Mouse (Mus musculus): ENCODE results near the gene Umad1. TPM values are rescaled to one million over a fixed set of nuclear protein-coding genes. Genes with fewer than 3 reads are reported as not detected.
A peak's percentile ranks its signal among the peaks of the same experiment; 100 is the strongest.

The Umad1 gene
- polyA plus RNA-seq, 1 experiment from 2014 or later, result 18.0 TPM

GRCm38 (mm10) chr6:8352533-8353168, 93.6 kb downstream of the Umad1 start:
- H3K4me1 ChIP-seq (ENCODE audit: control insufficient read depth, insufficient read depth, low read length), result no peaks in the 10 kb centered on the region
- DNase-seq (ENCODE audit: low spot score) (no peak), ATAC-seq (ENCODE audit: insufficient number of reproducible peaks, low FRiP score, low TSS enrichment, low read depth) (no peak)
- no peaks in the 10 kb centered on the region for H3K9me3 ChIP-seq (ENCODE audit: control insufficient read depth, low read length)
- H3K4me2 ChIP-seq (ENCODE audit: low read depth, severe bottlenecking), result no peak overlapping the region
- H3K36me3 ChIP-seq (ENCODE audit: control insufficient read depth, insufficient read depth, low read length), result no peaks in the 10 kb centered on the region
- H3K27me3 ChIP-seq (ENCODE audit: control insufficient read depth, insufficient read depth, low read length), result no peaks in the 10 kb centered on the region
- 54% methylated on average over 12 of the region's 12 CpGs for WGBS
- no peak overlapping the region for H3K9ac ChIP-seq (ENCODE audit: low read length)
- H3K27ac ChIP-seq (replicated peaks; ENCODE audit: low read depth, low read length), result 0 out of 2 replicates have a peak overlapping the region, but pooled peaks have one; percentile 8
- no peak overlapping the region for H3K4me3 ChIP-seq (ENCODE audit: low read depth, low read length)

GRCm38 (mm10) chr6:8353461-8353860, 94.4 kb downstream of the Umad1 start:
- Histone ChIP-seq H3K9me3 (ENCODE audit: control insufficient read depth, low read length) (no peaks in the 10 kb centered on the region), H3K27ac (replicated peaks; ENCODE audit: low read depth, low read length) (0 out of 2 replicates have a peak overlapping the region, but pooled peaks have one; percentile 8), H3K4me3 (ENCODE audit: low read depth, low read length) (no peak overlapping the region), H3K9ac (ENCODE audit: low read length) (no peak overlapping the region), H3K4me1 (ENCODE audit: control insufficient read depth, insufficient read depth, low read length) (no peaks in the 10 kb centered on the region), H3K27me3 (ENCODE audit: control insufficient read depth, insufficient read depth, low read length) (no peaks in the 10 kb centered on the region), H3K4me2 (ENCODE audit: low read depth, severe bottlenecking) (no peak overlapping the region), H3K36me3 (ENCODE audit: control insufficient read depth, insufficient read depth, low read length) (no peaks in the 10 kb centered on the region)
- ATAC-seq (ENCODE audit: insufficient number of reproducible peaks, low FRiP score, low TSS enrichment, low read depth) (no peak), DNase-seq (ENCODE audit: low spot score) (no peak)
- 85% methylated on average over 4 of the region's 4 CpGs for WGBS

DNA sequence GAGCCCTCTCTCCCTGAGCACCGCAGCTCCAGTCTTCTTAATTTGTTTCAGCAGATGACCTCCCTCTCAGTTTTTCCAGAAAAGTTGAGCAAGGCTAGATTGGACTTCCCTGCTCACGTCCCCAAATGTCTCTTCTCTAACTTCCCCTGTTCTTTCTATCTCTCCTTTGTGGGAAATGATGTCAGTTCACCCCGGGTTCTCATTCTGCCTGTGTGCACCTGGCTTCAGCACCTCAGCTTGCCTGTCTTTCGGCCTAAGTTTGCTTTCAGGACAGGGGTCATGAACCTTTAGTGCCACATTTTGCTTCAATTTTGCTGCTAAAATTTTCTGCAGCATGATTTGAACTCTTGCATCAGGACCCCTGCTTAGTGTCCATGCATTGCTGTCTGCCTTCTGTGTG, 95.8 kb downstream of the Umad1 start:
- H3K4me1 ChIP-seq (ENCODE audit: control insufficient read depth, insufficient read depth, low read length), result no peaks in the 10 kb centered on the region
- no peak overlapping the region for H3K27ac ChIP-seq (replicated peaks; ENCODE audit: low read depth, low read length)
- no peak for ATAC-seq (ENCODE audit: insufficient number of reproducible peaks, low FRiP score, low TSS enrichment, low read depth)
- H3K4me3 ChIP-seq (ENCODE audit: low read depth, low read length), result no peak overlapping the region
- no peak overlapping the region for H3K9ac ChIP-seq (ENCODE audit: low read length)
- H3K27me3 ChIP-seq (ENCODE audit: control insufficient read depth, insufficient read depth, low read length), result no peaks in the 10 kb centered on the region
- WGBS, result 88% methylated on average over 4 of the region's 4 CpGs
- no peak overlapping the region for H3K4me2 ChIP-seq (ENCODE audit: low read depth, severe bottlenecking)
- H3K9me3 ChIP-seq (ENCODE audit: control insufficient read depth, low read length), result no peaks in the 10 kb centered on the region
- no peaks in the 10 kb centered on the region for H3K36me3 ChIP-seq (ENCODE audit: control insufficient read depth, insufficient read depth, low read length)
- no peak for DNase-seq (ENCODE audit: low spot score)

GRCm38 (mm10) chr6:8358232-8358631, 99.1 kb downstream of the Umad1 start:
- Histone ChIP-seq H3K27me3 (ENCODE audit: control insufficient read depth, insufficient read depth, low read length) (no peaks in the 10 kb centered on the region), H3K4me3 (ENCODE audit: low read depth, low read length) (no peak overlapping the region), H3K36me3 (ENCODE audit: control insufficient read depth, insufficient read depth, low read length) (no peaks in the 10 kb centered on the region), H3K9me3 (ENCODE audit: control insufficient read depth, low read length) (no peaks in the 10 kb centered on the region), H3K27ac (replicated peaks; ENCODE audit: low read depth, low read length) (no peak overlapping the region), H3K4me1 (ENCODE audit: control insufficient read depth, insufficient read depth, low read length) (no peaks in the 10 kb centered on the region), H3K4me2 (ENCODE audit: low read depth, severe bottlenecking) (no peak overlapping the region), H3K9ac (ENCODE audit: low read length) (no peak overlapping the region)
- WGBS, result 90% methylated on average over 2 of the region's 2 CpGs
- DNase-seq (ENCODE audit: low spot score), result no peak
- no peak for ATAC-seq (ENCODE audit: insufficient number of reproducible peaks, low FRiP score, low TSS enrichment, low read depth)

- Histone ChIP-seq H3K4me2 (ENCODE audit: low read depth, severe bottlenecking) (no peak overlapping the region), H3K9ac (ENCODE audit: low read length) (no peak overlapping the region), H3K4me1 (ENCODE audit: control insufficient read depth, insufficient read depth, low read length) (no peaks in the 10 kb centered on the region), H3K36me3 (ENCODE audit: control insufficient read depth, insufficient read depth, low read length) (no peaks in the 10 kb centered on the region), H3K27ac (replicated peaks; ENCODE audit: low read depth, low read length) (no peak overlapping the region), H3K4me3 (ENCODE audit: low read depth, low read length) (no peak overlapping the region), H3K27me3 (ENCODE audit: control insufficient read depth, insufficient read depth, low read length) (no peaks in the 10 kb centered on the region), H3K9me3 (ENCODE audit: control insufficient read depth, low read length) (no peaks in the 10 kb centered on the region)
- ATAC-seq (ENCODE audit: insufficient number of reproducible peaks, low FRiP score, low TSS enrichment, low read depth), result no peak
- 77% methylated on average over 2 of the region's 2 CpGs for WGBS
- no peak for DNase-seq (ENCODE audit: low spot score)
Measured at GRCm38 (mm10) chr6:8358782-8359181, 99.7 kb downstream of the Umad1 start.

DNA sequence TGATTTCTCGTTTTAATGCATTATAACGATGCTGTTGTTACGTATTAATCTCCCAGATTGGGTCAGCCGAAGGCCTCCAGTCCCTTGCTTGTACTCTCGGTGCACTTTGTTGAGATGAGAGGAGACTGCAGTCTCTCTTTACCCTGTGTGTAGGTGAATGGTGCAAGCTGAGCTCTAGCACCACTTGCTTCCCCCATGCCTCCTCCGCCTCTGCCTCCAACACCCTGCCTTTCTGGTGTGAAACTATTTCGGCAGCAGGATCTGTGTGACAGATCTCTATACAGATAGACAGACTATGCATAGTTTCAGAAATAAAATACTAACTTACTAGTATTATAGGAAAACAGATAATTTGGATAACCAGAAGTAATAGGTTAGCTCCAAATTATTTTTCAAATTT, 101.7 kb downstream of the Umad1 start:
- no peak for ATAC-seq (ENCODE audit: insufficient number of reproducible peaks, low FRiP score, low TSS enrichment, low read depth)
- H3K27ac ChIP-seq (replicated peaks; ENCODE audit: low read depth, low read length), result no peak overlapping the region
- 87% methylated on average over 7 of the region's 7 CpGs for WGBS
- H3K4me1 ChIP-seq (ENCODE audit: control insufficient read depth, insufficient read depth, low read length), result no peaks in the 10 kb centered on the region
- no peak overlapping the region for H3K4me2 ChIP-seq (ENCODE audit: low read depth, severe bottlenecking)
- no peaks in the 10 kb centered on the region for H3K27me3 ChIP-seq (ENCODE audit: control insufficient read depth, insufficient read depth, low read length)
- no peaks in the 10 kb centered on the region for H3K9me3 ChIP-seq (ENCODE audit: control insufficient read depth, low read length)
- no peaks in the 10 kb centered on the region for H3K36me3 ChIP-seq (ENCODE audit: control insufficient read depth, insufficient read depth, low read length)
- H3K9ac ChIP-seq (ENCODE audit: low read length), result no peak overlapping the region
- no peak for DNase-seq (ENCODE audit: low spot score)
- H3K4me3 ChIP-seq (ENCODE audit: low read depth, low read length), result no peak overlapping the region

GRCm38 (mm10) chr6:8364033-8364756, 105.1 kb downstream of the Umad1 start:
- no peak for ATAC-seq (ENCODE audit: insufficient number of reproducible peaks, low FRiP score, low TSS enrichment, low read depth)
- WGBS, result 81% methylated on average over 12 of the region's 12 CpGs
- H3K9me3 ChIP-seq (ENCODE audit: control insufficient read depth, low read length), result no peaks in the 10 kb centered on the region

DNA sequence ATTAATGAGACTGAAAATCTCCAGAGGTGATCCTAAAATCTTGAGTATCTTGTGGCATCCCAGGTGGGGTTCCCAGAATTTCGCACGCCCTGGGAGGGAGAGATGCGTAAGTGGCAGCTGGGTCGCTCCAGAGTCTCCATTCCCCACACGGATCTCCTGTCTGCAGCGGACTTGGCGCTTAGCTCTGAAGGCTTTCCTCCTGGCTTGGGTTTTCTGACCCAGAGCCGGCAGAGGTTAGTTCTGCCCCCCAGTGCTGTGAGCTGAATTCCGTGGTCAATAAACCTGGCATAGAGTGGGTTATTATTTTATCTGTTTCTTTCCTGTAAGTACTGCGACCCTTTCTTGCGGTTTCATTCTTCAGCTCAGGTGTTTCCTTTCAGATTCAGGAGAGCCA, 105.7 kb downstream of the Umad1 start:
- no peaks in the 10 kb centered on the region for H3K9me3 ChIP-seq (ENCODE audit: control insufficient read depth, low read length)

More at GRCm38 (mm10) chr6:8364033-8364756, 105.1 kb downstream of the Umad1 start:
- H3K4me2 ChIP-seq (ENCODE audit: low read depth, severe bottlenecking), result no peak overlapping the region
- no peaks in the 10 kb centered on the region for H3K4me1 ChIP-seq (ENCODE audit: control insufficient read depth, insufficient read depth, low read length)
- no peaks in the 10 kb centered on the region for H3K36me3 ChIP-seq (ENCODE audit: control insufficient read depth, insufficient read depth, low read length)
- no peak overlapping the region for H3K27ac ChIP-seq (replicated peaks; ENCODE audit: low read depth, low read length)
- no peak overlapping the region for H3K4me3 ChIP-seq (ENCODE audit: low read depth, low read length)
- H3K9ac ChIP-seq (ENCODE audit: low read length), result no peak overlapping the region
- no peak for DNase-seq (ENCODE audit: low spot score)
- no peaks in the 10 kb centered on the region for H3K27me3 ChIP-seq (ENCODE audit: control insufficient read depth, insufficient read depth, low read length)

More for the DNA sequence above, 105.7 kb downstream of the Umad1 start:
- H3K27ac ChIP-seq (replicated peaks; ENCODE audit: low read depth, low read length), result no peak overlapping the region
- H3K36me3 ChIP-seq (ENCODE audit: control insufficient read depth, insufficient read depth, low read length), result no peaks in the 10 kb centered on the region
- DNase-seq (ENCODE audit: low spot score) (no peak), ATAC-seq (ENCODE audit: insufficient number of reproducible peaks, low FRiP score, low TSS enrichment, low read depth) (no peak)
- H3K27me3 ChIP-seq (ENCODE audit: control insufficient read depth, insufficient read depth, low read length), result no peaks in the 10 kb centered on the region
- H3K4me2 ChIP-seq (ENCODE audit: low read depth, severe bottlenecking), result no peak overlapping the region
- no peaks in the 10 kb centered on the region for H3K4me1 ChIP-seq (ENCODE audit: control insufficient read depth, insufficient read depth, low read length)
- no peak overlapping the region for H3K4me3 ChIP-seq (ENCODE audit: low read depth, low read length)
- H3K9ac ChIP-seq (ENCODE audit: low read length), result no peak overlapping the region
- 92% methylated on average over 11 of the region's 11 CpGs for WGBS

Measured in limb, embryonic 11.5 days (tissue).